In genomic region chr10:4996592-4996991, GRCm38 (mm10) we compare ENCODE assay signal across 20 mouse cellular contexts.
"Had no signal": no experiment of that assay in that cellular context is flagged by ENCODE, and none has a peak within 500 bp of the region (broad histone marks: within the 10 kb centered on the region; RNA-seq: fewer than 3 reads in every experiment).

No protein-coding gene starts in this region.

- H3K27ac ChIP-seq: liver, embryonic 13.5 days; liver, embryonic 15.5 days; lung, embryonic 15.5 days; macrophage; midbrain, embryonic 13.5 days; midbrain, embryonic 15.5 days; neural tube, embryonic 12.5 days had no signal

- H3K4me3 ChIP-seq: liver, embryonic 13.5 days; liver, embryonic 15.5 days; lung, embryonic 15.5 days; midbrain, embryonic 13.5 days; midbrain, embryonic 15.5 days; neural tube, embryonic 12.5 days had no signal

- DNase-seq: liver, embryonic 13.5 days; liver, postnatal 0 days; lung, adult 2 months; lung, postnatal 14 days; lung, postnatal 36 days; retina, postnatal 1 day; right cerebral cortex, adult 18-20 months; right cerebral cortex, postnatal 25 days; right cerebral cortex, postnatal 4 days; spleen, adult 18-20 months; thymus, adult 18-20 months; thymus, postnatal 14 days; thymus, postnatal 36 days had no signal

- H3K36me3 ChIP-seq: liver, embryonic 13.5 days; liver, embryonic 15.5 days; lung, embryonic 15.5 days; midbrain, embryonic 13.5 days; midbrain, embryonic 15.5 days; neural tube, embryonic 12.5 days had no signal

- H3K27me3 ChIP-seq: liver, embryonic 13.5 days; liver, embryonic 15.5 days; lung, embryonic 15.5 days; midbrain, embryonic 13.5 days; midbrain, embryonic 15.5 days; neural tube, embryonic 12.5 days had no signal

- ATAC-seq: liver, postnatal 0 days; lung, postnatal 0 days; midbrain, embryonic 13.5 days; midbrain, embryonic 15.5 days had no signal

- H3K9me3 ChIP-seq: liver, embryonic 13.5 days; liver, embryonic 15.5 days; lung, embryonic 15.5 days; midbrain, embryonic 13.5 days; midbrain, embryonic 15.5 days; neural tube, embryonic 12.5 days had no signal

- H3K9ac ChIP-seq: liver, embryonic 13.5 days; liver, embryonic 15.5 days; liver, postnatal 0 days; lung, embryonic 15.5 days; midbrain, embryonic 13.5 days; midbrain, embryonic 15.5 days; neural tube, embryonic 12.5 days had no signal

- H3K4me1 ChIP-seq: liver, embryonic 13.5 days; liver, embryonic 15.5 days; lung, embryonic 15.5 days; midbrain, embryonic 13.5 days; midbrain, embryonic 15.5 days; neural tube, embryonic 12.5 days had no signal
